Mouse (Mus musculus): Measurements from ENCODE around the gene Cdc42bpg. TPM values are rescaled to one million over a fixed set of nuclear protein-coding genes. Genes with fewer than 3 reads are reported as not detected.

Gene Cdc42bpg
- total and polyA plus RNA-seq, 3 experiments: 2.6 to 4.5 TPM; not detected in 1

- Histone ChIP-seq H3K27ac (ENCODE audit: control insufficient read depth, low read depth, low read length) (peak overlapping the region; percentile 61), H3K79me2 (ENCODE audit: control insufficient read depth, insufficient read depth, low read length, poor library complexity) (peaks cover 44% of the 10 kb centered on the region), H3K4me1 (ENCODE audit: control insufficient read depth in 1 of 2, insufficient read depth in 2 of 2, low read length in 2 of 2) (peaks cover 12 to 34% of the 10 kb centered on the region in 2 experiments), H3K4me3 (ENCODE audit: control insufficient read depth in 1 of 2, insufficient read depth in 1 of 2, low read depth in 2 of 2, low read length in 2 of 2) (peak overlapping the region; percentile 86 to 97), H3K36me3 (ENCODE audit: control insufficient read depth in 1 of 2, insufficient read depth in 2 of 2, low read length in 2 of 2) (peaks cover 9 to 27% of the 10 kb centered on the region in 2 experiments), H3K9me3 (replicated peaks; ENCODE audit: insufficient read depth, low read length) (no peaks in the 10 kb centered on the region), H3K27me3 (ENCODE audit: control insufficient read depth in 1 of 2, insufficient read depth in 2 of 2, low read length in 2 of 2) (no peaks in the 10 kb centered on the region), H3K9ac (ENCODE audit: control insufficient read depth, low read depth, low read length, poor library complexity, severe bottlenecking) (peak overlapping the region; percentile 94)
- TF ChIP-seq MYC (IDR thresholded peaks at IDR 0.05; ENCODE audit: low read depth, low read length): no peak
- no peak for TF ChIP-seq USF2 (IDR thresholded peaks at IDR 0.05; ENCODE audit: borderline replicate concordance in 1 of 2, insufficient read depth in 1 of 2, low read depth in 1 of 2, low read length in 2 of 2)
- no peak for TF ChIP-seq POLR2AphosphoS5 (IDR thresholded peaks at IDR 0.05; ENCODE audit: borderline replicate concordance, low read depth, low read length)
- 0 out of 2 replicates have a peak, but pooled peaks have one; percentile 31 for TF ChIP-seq MAZ (IDR thresholded peaks at IDR 0.05; ENCODE audit: low read depth, low read length)
- TF ChIP-seq TBP (IDR thresholded peaks at IDR 0.05; ENCODE audit: low read depth, low read length): 0 out of 2 replicates have a peak, but pooled peaks have one; percentile 48
- no peak for TF ChIP-seq MAX (IDR thresholded peaks at IDR 0.05; ENCODE audit: low read length)
- TF ChIP-seq ETS1 (IDR thresholded peaks at IDR 0.05; ENCODE audit: low read depth, low read length): peak; percentile 16; the same call in 1 of the 2 replicates
- TF ChIP-seq GABPA (IDR thresholded peaks at IDR 0.05; ENCODE audit: low read depth, low read length): no peak
- TF ChIP-seq JUND (IDR thresholded peaks at IDR 0.05; ENCODE audit: low read depth, low read length): no peak
- no peak for TF ChIP-seq KAT2A (conservative IDR thresholded peaks at IDR 0.05; ENCODE audit: low read depth, low read length)
- no peak for TF ChIP-seq ELF1 (IDR thresholded peaks at IDR 0.05; ENCODE audit: low read depth, low read length)
- 0 out of 2 replicates have a peak, but pooled peaks have one; percentile 73 for TF ChIP-seq CHD1 (IDR thresholded peaks at IDR 0.05; ENCODE audit: low read depth, low read length)
- TF ChIP-seq EP300 (IDR thresholded peaks at IDR 0.05; ENCODE audit: low read depth in 1 of 2, low read length in 2 of 2): no peak
- TF ChIP-seq POLR2AphosphoS2 (IDR thresholded peaks at IDR 0.05; ENCODE audit: low read length): peak; percentile 27; the same call in 1 of the 2 replicates
- TF ChIP-seq SIN3A (IDR thresholded peaks at IDR 0.05; ENCODE audit: low read length): no peak; the same call in 1 of the 2 replicates
- peak; percentile 86 for DNase-seq (ENCODE audit: low read depth, low spot score)
These were observed 28.4 kb upstream of the Cdc42bpg start for GRCm38 (mm10) chr19:6277661-6278438.

- H3K4me1 ChIP-seq (ENCODE audit: control insufficient read depth in 1 of 2, insufficient read depth in 2 of 2, low read length in 2 of 2): peaks cover 18 to 41% of the 10 kb centered on the region in 2 experiments
- peak overlapping the region; percentile 86 to 97 for H3K4me3 ChIP-seq (ENCODE audit: control insufficient read depth in 1 of 2, insufficient read depth in 1 of 2, low read depth in 2 of 2, low read length in 2 of 2)
- H3K9me3 ChIP-seq (replicated peaks; ENCODE audit: insufficient read depth, low read length): no peaks in the 10 kb centered on the region
- DNase-seq (ENCODE audit: low read depth, low spot score): peak; percentile 62
- TF ChIP-seq POLR2A (IDR thresholded peaks at IDR 0.05; ENCODE audit: control insufficient read depth in 1 of 2, insufficient read depth in 1 of 2, low read depth in 1 of 2, low read length in 2 of 2, poor library complexity in 1 of 2) (0 out of 4 replicates have a peak, but pooled peaks of 1 of the 2 experiments have one; percentile 33), E2F4 (IDR thresholded peaks at IDR 0.05; ENCODE audit: borderline replicate concordance, low read depth, low read length) (no peak), USF1 (IDR thresholded peaks at IDR 0.05; ENCODE audit: low read depth, low read length) (no peak), RCOR1 (IDR thresholded peaks at IDR 0.05; ENCODE audit: low read depth, low read length) (no peak), NRF1 (IDR thresholded peaks at IDR 0.05; ENCODE audit: insufficient read depth, low read depth, low read length, poor library complexity, severe bottlenecking) (no peak), NELFE (IDR thresholded peaks at IDR 0.05; ENCODE audit: low read depth, low read length) (no peak; the same call in none of the 2 replicates), POLR2AphosphoS2 (IDR thresholded peaks at IDR 0.05; ENCODE audit: low read length) (no peak), HCFC1 (IDR thresholded peaks at IDR 0.05; ENCODE audit: low read depth, low read length) (no peak), TBP (IDR thresholded peaks at IDR 0.05; ENCODE audit: low read depth, low read length) (no peak), EP300 (IDR thresholded peaks at IDR 0.05; ENCODE audit: low read depth in 1 of 2, low read length in 2 of 2) (0 out of 4 replicates have a peak, but pooled peaks of 1 of the 2 experiments have one; percentile 7), MXI1 (IDR thresholded peaks at IDR 0.05; ENCODE audit: low read depth, low read length) (peak; percentile 69), MAZ (IDR thresholded peaks at IDR 0.05; ENCODE audit: low read depth, low read length) (no peak), CHD2 (IDR thresholded peaks at IDR 0.05; ENCODE audit: low read length) (no peak), SIN3A (IDR thresholded peaks at IDR 0.05; ENCODE audit: low read length) (peak; percentile 56), USF2 (IDR thresholded peaks at IDR 0.05; ENCODE audit: borderline replicate concordance in 1 of 2, insufficient read depth in 1 of 2, low read depth in 1 of 2, low read length in 2 of 2) (no peak), MAX (IDR thresholded peaks at IDR 0.05; ENCODE audit: low read length) (peak; percentile 27; the same call in 1 of the 2 replicates)
- peaks cover 12 to 35% of the 10 kb centered on the region in 2 experiments for H3K36me3 ChIP-seq (ENCODE audit: control insufficient read depth in 1 of 2, insufficient read depth in 2 of 2, low read length in 2 of 2)
- peak overlapping the region; percentile 61 for H3K27ac ChIP-seq (ENCODE audit: control insufficient read depth, low read depth, low read length)
- peak overlapping the region; percentile 50 for H3K9ac ChIP-seq (ENCODE audit: control insufficient read depth, low read depth, low read length, poor library complexity, severe bottlenecking)
- H3K79me2 ChIP-seq (ENCODE audit: control insufficient read depth, insufficient read depth, low read length, poor library complexity): peaks cover 44% of the 10 kb centered on the region
- H3K27me3 ChIP-seq (ENCODE audit: control insufficient read depth in 1 of 2, insufficient read depth in 2 of 2, low read length in 2 of 2): no peaks in the 10 kb centered on the region
These were observed 27.7 kb upstream of the Cdc42bpg start for GRCm38 (mm10) chr19:6278439-6279073.

All from MEL (cell line).